Mouse (Mus musculus) cerebellum, adult (tissue): ENCODE results near the gene Kcnn1.

ENCODE experiments used
- ATAC-seq: cut with Nextera tagmentation; 2 replicates; pipeline ENCODE4 v1.9.2; 2017; ENCODE audit warnings: mild to moderate bottlenecking, moderate library complexity, mixed read lengths; ENCODE audit not compliant: insufficient number of reproducible peaks, low FRiP score, low TSS enrichment

The Kcnn1 gene

GRCm38 (mm10) chr8:70869199-70869571 lies 6.1 kb upstream of the Kcnn1 start:
- ATAC-seq, result no peak

GRCm38 (mm10) chr8:70868559-70869198 lies 5.6 kb upstream of the Kcnn1 start:
- no peak for ATAC-seq

DNA sequence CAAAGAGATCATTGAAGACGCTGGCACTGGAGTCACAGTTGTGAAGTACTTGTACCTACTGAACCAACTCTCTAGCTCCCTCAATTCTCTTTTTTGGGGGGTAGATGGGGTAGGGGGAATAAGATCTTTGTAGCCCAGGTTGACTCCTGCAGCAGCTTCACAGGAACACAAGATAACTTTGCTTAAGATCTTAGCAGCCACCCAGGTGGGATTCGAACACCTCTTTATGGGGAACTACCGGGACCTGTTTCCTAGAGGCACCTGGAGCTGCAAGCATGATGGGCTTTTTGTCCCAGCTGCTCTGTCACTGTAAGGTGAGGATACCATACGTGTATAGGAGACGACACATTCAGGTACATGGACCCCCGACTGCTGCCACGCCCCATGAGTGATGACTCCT lies 3.5 kb upstream of the Kcnn1 start:
- ATAC-seq, result no peak

- 0 out of 2 replicates have a peak, but pooled peaks have one; percentile 3 for ATAC-seq
Observed at GRCm38 (mm10) chr8:70866001-70866520, 3.0 kb upstream of the Kcnn1 start.

DNA sequence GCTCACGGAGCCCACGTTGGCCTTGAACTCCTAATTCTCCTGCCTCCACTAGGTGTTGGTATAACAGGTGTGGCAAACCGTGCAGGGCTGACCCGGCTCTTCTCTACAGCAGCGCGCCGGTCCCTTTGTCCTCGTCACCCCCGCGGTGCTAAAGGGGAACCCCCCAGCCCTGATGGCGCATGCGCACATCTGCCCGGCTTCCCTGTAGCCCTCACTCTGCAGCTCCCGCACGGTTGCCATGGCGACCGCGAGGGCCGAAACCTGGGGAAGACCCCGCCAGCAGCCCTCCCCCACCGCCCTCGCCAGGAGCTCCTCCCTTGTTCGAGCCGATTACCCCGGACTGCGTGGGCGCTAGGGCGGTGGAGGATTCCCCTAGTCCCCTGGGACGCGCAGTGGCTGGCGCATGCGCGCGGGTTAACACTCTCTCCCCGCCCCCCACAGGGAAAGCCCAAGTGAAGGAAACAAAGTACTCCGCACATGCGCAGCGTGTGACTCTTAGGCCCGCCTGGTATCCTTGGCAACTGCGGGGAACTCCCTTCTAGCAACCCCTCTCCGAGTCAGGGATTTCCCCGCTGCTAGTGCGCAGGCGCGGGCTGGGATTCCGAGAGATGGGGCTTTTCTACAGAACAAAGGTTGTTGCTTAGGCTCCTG lies 2.4 kb upstream of the Kcnn1 start:
- peak; percentile 69 for ATAC-seq

DNA sequence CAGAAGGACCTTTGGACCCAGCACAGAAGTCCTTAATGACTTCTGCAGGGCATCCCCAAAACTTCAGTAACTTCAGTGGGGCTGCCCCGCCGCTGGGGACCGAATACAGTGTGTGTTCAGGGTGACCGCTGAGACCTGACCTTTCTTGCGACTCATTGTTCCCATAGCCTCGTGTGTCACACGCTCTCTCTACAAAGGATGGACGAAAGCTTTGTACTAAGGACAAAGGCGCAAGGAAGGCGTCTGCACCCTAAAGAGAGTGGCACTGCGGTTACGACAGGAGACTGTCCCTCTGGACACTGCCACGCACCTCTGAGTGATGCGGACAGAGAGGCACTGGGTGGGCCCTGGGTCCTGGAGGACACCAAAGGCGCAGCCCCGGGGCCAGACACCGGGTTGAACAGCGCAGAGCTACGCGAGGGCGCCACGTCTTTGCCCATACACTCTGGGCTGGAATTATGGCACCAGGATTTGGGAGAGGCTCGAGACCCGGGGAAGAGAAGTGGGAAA lies 1.7 kb upstream of the Kcnn1 start:
- ATAC-seq, result no peak

GRCm38 (mm10) chr8:70863956-70864711 lies 1.1 kb upstream of the Kcnn1 start:
- ATAC-seq, result no peak

DNA sequence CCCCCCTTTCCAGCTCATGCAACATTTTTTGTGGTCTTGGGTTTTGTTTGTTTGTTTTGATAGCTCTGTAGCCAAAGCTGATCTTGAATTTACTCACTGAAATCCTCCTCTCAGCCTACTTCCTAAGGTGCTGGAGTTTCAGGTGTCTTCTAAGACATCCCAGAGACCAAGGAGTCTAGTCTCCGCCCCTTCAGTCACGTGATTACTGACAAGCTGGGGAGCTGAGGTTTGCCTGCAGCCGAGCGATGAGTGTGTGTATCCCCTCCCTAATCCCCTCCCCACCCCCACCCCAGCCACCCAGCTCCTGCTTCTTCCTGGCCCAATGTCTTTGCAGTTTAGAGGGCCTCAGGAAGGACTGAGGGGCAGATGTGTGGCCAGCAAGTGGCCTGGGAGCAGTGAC lies 5.5 kb downstream of the Kcnn1 start:
- ATAC-seq, result no peak

- ATAC-seq, result peak; percentile 77
Observed at GRCm38 (mm10) chr8:70856541-70857197, 6.4 kb downstream of the Kcnn1 start.

- no peak for ATAC-seq
Observed at GRCm38 (mm10) chr8:70856028-70856427, 7.0 kb downstream of the Kcnn1 start.

DNA sequence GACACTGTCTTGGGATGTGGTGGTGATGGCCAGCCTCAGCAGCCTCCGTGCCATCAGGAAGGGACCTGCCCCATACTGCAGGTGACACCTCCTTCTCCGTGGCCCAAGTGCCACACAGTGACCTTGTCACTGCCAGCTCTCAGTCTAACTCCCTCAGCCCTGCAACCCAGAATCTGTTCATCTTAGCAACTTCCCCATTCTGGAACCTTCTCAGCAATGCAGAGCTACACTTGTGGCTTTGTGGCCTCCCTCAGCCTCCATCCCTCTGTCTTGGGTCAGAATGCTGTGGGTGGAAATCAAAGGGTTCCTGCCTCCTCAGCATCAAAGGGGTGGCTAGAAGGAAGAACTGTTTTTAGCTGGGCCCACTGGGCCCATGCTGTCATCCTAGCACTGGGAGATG lies 9.2 kb downstream of the Kcnn1 start:
- ATAC-seq, result no peak

DNA sequence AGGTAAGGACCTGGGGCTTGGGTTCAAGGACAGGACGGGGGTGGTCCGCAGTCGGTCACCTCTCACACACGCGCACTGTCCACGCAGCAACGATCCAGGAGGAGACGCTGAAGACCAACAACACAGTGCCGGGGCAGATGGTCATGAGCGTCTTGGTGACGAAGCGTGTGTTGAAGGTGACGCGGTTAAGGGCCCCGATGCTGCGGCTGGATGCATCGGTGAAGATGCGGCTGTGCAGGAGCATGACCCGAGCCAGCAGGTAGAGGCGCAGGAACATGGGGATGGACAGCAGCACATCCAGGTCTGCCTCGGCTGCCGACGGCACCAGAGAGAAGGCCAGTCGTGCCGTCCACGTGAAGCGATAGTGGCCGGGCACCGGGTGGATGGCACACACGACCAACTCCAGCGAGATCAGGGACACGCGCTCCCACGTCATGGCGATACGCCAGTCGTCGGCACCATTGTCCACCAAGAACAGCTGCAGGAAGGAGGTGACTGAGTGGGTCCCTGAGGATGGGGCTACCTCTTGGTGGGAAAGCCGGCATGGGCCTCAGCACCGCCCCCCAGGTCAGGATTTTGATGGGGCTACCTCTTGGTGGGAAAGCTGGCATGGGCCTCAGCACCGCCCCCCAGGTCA lies 10.3 kb downstream of the Kcnn1 start:
- no peak for ATAC-seq

GRCm38 (mm10) chr8:70851837-70852236 lies 11.2 kb downstream of the Kcnn1 start:
- no peak for ATAC-seq

GRCm38 (mm10) chr8:70850947-70851346 lies 12.1 kb downstream of the Kcnn1 start:
- ATAC-seq, result no peak

DNA sequence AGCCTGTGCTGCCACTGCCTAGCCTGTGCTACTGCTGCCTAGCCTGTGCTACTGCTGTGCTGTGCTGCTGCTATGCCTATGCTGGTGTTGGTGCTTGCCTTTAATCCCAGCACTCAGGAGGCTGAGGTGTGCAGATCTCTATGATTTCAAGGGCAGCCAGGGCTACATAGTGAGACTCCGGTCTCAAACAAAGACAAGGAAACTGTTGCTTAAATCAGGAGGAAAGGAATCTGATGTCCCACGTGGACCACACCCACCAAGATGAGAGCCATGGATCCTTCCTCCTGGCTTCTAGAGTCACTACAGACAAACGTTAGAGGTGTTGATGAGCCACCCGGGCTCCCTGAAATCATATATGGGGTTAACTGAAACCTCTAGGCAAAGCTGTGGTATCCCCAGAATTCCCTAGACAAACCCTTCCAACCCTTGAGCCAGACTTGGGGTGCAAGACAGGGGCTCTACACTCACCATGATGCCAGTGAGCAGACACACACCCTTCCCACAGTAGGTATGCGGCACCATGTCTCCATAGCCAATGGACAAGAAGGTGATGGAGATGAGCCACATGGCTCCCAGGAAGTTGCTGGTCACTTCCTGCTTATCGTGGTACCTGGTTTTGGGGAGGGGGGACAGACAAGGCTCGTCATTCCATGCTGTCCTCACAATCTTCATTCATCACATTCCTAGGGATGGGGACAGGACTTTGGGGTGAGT lies 12.8 kb downstream of the Kcnn1 start:
- ATAC-seq, result no peak

- ATAC-seq, result no peak
Observed at GRCm38 (mm10) chr8:70849333-70849990, 13.6 kb downstream of the Kcnn1 start.

- ATAC-seq, result no peak
Observed at GRCm38 (mm10) chr8:70846371-70847154, 16.5 kb downstream of the Kcnn1 start.

DNA sequence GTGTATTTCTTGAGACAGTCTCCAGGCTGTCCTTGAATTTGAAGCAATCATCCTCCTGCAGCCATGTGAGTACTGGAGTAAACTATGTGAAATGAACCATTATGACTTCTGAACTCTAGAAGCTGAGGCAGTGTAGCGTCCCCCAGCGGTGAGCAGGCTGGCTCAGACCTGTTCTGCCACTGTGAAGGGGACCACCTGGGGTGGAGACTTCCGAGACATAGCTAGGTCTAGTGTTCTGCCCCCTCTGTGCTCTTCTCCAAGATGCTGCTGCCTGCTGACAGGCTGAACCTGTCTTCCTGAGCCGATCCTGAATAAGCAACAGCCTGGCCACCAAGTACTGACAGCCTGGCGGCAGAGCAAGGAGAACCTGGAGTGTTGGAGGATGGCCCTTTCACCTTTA lies 17.9 kb downstream of the Kcnn1 start:
- no peak for ATAC-seq
